ENCODE assay signal across 10 mouse cellular contexts in the genomic region with DNA sequence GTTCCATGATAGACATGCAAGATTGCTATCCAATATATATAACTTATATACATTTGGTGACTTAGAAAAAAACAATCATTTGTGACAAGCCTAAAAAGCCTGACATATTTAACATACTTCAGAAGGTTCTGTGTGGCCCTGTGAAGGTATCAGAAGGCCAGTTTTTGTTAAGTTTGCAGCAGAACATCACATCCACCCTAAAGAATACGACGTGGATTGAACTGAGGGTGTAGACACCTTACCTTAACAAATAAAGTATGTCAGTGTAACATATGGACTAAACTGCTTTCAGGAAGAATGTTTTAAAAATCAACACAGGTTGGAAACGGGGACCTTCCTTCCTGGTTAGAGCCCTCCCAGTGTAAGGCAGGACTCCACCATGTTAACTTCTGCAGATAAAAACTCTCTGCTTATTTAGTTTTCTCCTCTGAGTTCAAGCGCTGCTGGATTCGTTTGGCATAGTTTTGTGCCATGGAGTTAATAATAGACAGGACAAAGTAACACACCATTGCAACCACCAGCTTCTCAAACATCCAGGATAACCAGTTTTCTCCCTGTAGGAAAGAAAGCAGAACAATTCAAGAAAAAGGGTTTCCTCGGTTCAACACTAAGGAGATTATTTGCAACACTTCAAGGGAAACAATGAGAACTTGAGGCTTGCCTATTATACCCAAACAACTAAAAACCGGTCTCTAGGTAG. TPM values are rescaled to one million over a fixed set of nuclear protein-coding genes. Genes with fewer than 3 reads are reported as not detected.
DNase-seq lines count a peak whose midpoint lies in the region; ATAC-seq and TF ChIP-seq lines count a peak whose summit lies in the region.
"Had no signal": no experiment of that assay in that cellular context is flagged by ENCODE, and none has a peak within 500 bp of the region (broad histone marks: within the 10 kb centered on the region; RNA-seq: fewer than 3 reads in every experiment).

No protein-coding gene starts in this region.

- WGBS in heart, embryonic 15.5 days, result 35% methylated on average over 7 of the region's 7 CpGs
- 60% methylated on average over 7 of the region's 7 CpGs for WGBS in intestine, embryonic 14.5 days
- WGBS in midbrain, postnatal 0 days, result 58% methylated on average over 7 of the region's 7 CpGs

- no peaks in the 10 kb centered on the region for H3K27me3 ChIP-seq in heart, embryonic 15.5 days
- H3K27me3 ChIP-seq in megakaryocyte, embryonic 14.5 days (replicated peaks), result no peaks in the 10 kb centered on the region
- no peaks in the 10 kb centered on the region for H3K27me3 ChIP-seq in intestine, embryonic 14.5 days (replicated peaks; ENCODE audit: control insufficient read depth, insufficient read depth, low read length)
- no peaks in the 10 kb centered on the region for H3K27me3 ChIP-seq in midbrain, postnatal 0 days (ENCODE audit: insufficient read depth, low read length)
- H3K27me3 ChIP-seq: hindbrain, embryonic 13.5 days; neural tube, embryonic 12.5 days had no signal

- H3K4me1 ChIP-seq in heart, embryonic 15.5 days (replicated peaks), result peaks cover 41% of the 10 kb centered on the region
- peaks cover 58% of the 10 kb centered on the region for H3K4me1 ChIP-seq in megakaryocyte, embryonic 14.5 days
- H3K4me1 ChIP-seq in intestine, embryonic 14.5 days (replicated peaks; ENCODE audit: control insufficient read depth, insufficient read depth, low read length), result peaks cover 14% of the 10 kb centered on the region
- no peaks in the 10 kb centered on the region for H3K4me1 ChIP-seq in midbrain, postnatal 0 days (ENCODE audit: insufficient read depth, low read length)

- peak overlapping the region; percentile 60 for H3K9ac ChIP-seq in heart, embryonic 15.5 days
- peak overlapping the region; percentile 91 for H3K9ac ChIP-seq in intestine, embryonic 14.5 days (ENCODE audit: low read length)
- no peak overlapping the region for H3K9ac ChIP-seq in midbrain, postnatal 0 days (replicated peaks; ENCODE audit: low read length, poor library complexity, severe bottlenecking)
- H3K9ac ChIP-seq: hindbrain, embryonic 13.5 days; neural tube, embryonic 12.5 days had no signal

- H3K4me2 ChIP-seq in heart, embryonic 15.5 days, result peak overlapping the region; percentile 73
- peak overlapping the region; percentile 74 for H3K4me2 ChIP-seq in intestine, embryonic 14.5 days (ENCODE audit: low read length)
- H3K4me2 ChIP-seq in midbrain, postnatal 0 days (ENCODE audit: low read depth, low read length, poor library complexity, severe bottlenecking), result no peak overlapping the region
- H3K4me2 ChIP-seq: hindbrain, embryonic 13.5 days had no signal

- peak overlapping the region; percentile 71 for H3K4me3 ChIP-seq in heart, embryonic 15.5 days
- H3K4me3 ChIP-seq in megakaryocyte, embryonic 14.5 days (replicated peaks), result peak overlapping the region; percentile 93
- peak overlapping the region; percentile 53 for H3K4me3 ChIP-seq in intestine, embryonic 14.5 days (ENCODE audit: low read depth, low read length)
- H3K4me3 ChIP-seq in midbrain, postnatal 0 days (ENCODE audit: low read depth, low read length), result no peak overlapping the region
- H3K4me3 ChIP-seq: hindbrain, embryonic 13.5 days; neural tube, embryonic 12.5 days had no signal

- TF ChIP-seq CTCF in midbrain, postnatal 0 days (IDR thresholded peaks at IDR 0.05), result no peak

- H3K9me3 ChIP-seq in heart, embryonic 15.5 days (replicated peaks), result no peaks in the 10 kb centered on the region
- H3K9me3 ChIP-seq in megakaryocyte, embryonic 14.5 days, result no peaks in the 10 kb centered on the region
- H3K9me3 ChIP-seq in intestine, embryonic 14.5 days (ENCODE audit: control insufficient read depth, low read length), result no peaks in the 10 kb centered on the region
- H3K9me3 ChIP-seq in midbrain, postnatal 0 days (ENCODE audit: low read length), result no peaks in the 10 kb centered on the region
- H3K9me3 ChIP-seq: hindbrain, embryonic 13.5 days; neural tube, embryonic 12.5 days had no signal

- no peak for ATAC-seq in heart, embryonic 15.5 days (replicated peaks; ENCODE audit: insufficient number of reproducible peaks, insufficient read depth, low FRiP score, low read depth)
- ATAC-seq in megakaryocyte, adult 5-6 weeks (ENCODE audit: poor library complexity, severe bottlenecking), result no peak
- no peak for ATAC-seq in intestine, embryonic 14.5 days (replicated peaks; ENCODE audit: low FRiP score, low TSS enrichment, low read depth)
- no peak for ATAC-seq in frontal cortex, adult (ENCODE audit: low TSS enrichment)
- ATAC-seq in midbrain, postnatal 0 days (ENCODE audit: low FRiP score), result no peak

- no peak for DNase-seq in heart, postnatal 4 days
- DNase-seq in intestine, embryonic 14.5 days (ENCODE audit: low spot score), result no peak
- no peak for DNase-seq in cerebellum, adult 11-12 months
- DNase-seq in midbrain, postnatal 0 days (ENCODE audit: low spot score), result no peak

- no peaks in the 10 kb centered on the region for H3K36me3 ChIP-seq in heart, embryonic 15.5 days
- H3K36me3 ChIP-seq in megakaryocyte, embryonic 14.5 days (replicated peaks; ENCODE audit: low read length), result peaks cover 36% of the 10 kb centered on the region
- H3K36me3 ChIP-seq in intestine, embryonic 14.5 days (ENCODE audit: control insufficient read depth, insufficient read depth, low read length), result peaks cover 5% of the 10 kb centered on the region
- H3K36me3 ChIP-seq in midbrain, postnatal 0 days (ENCODE audit: insufficient read depth, low read length), result no peaks in the 10 kb centered on the region
- H3K36me3 ChIP-seq: neural tube, embryonic 12.5 days had no signal

- H3K27ac ChIP-seq in heart, embryonic 15.5 days, result peak overlapping the region; percentile 93
- peak overlapping the region; percentile 97 for H3K27ac ChIP-seq in intestine, embryonic 14.5 days (ENCODE audit: low read depth)
- H3K27ac ChIP-seq in midbrain, postnatal 0 days (ENCODE audit: low read depth, low read length), result no peak overlapping the region
- H3K27ac ChIP-seq: hindbrain, embryonic 13.5 days; neural tube, embryonic 12.5 days had no signal

RNA-seq across cellular contexts. Expression of a gene that starts 40.3 kb away (rescaled TPM):
- 11.7 and 13.1 TPM in 2 replicates for polyA plus RNA-seq in heart, embryonic 15.5 days (2015; fragmentation: Nextera tagmentation; extraction: Ambion mirVana)
- 1 to 10 TPM; 8.4 to 9.7 TPM for total RNA-seq in heart, postnatal 4 days (2021)
- 0.32 TPM in 1 of 2 replicates, not detected in the other for polyA plus RNA-seq in megakaryocyte, embryonic 14.5 days (2012; ENCODE audit: insufficient read depth, low replicate concordance)
- 7.8 and 9.6 TPM in 2 replicates for total RNA-seq in megakaryocyte, adult 5-6 weeks (2015)
- total RNA-seq in megakaryocyte, adult 5-6 weeks (2017), result 5.4 and 5.5 TPM in 2 replicates
- 9.9 and 10.6 TPM in 2 replicates for polyA plus RNA-seq in intestine, embryonic 14.5 days (2014; fragmentation: Nextera tagmentation; extraction: Ambion mirVana)
- 1.7 and 2.7 TPM in 2 replicates for total RNA-seq in midbrain, postnatal 0 days (2014; rRNA removed)
- polyA plus RNA-seq in midbrain, postnatal 0 days (2015; fragmentation: Nextera tagmentation; extraction: Ambion mirVana), result 4.5 and 5.0 TPM in 2 replicates

RNA-seq across cellular contexts. Expression of a gene that starts 40.4 kb away (rescaled TPM):
- 38.4 and 44.1 TPM in 2 replicates for polyA plus RNA-seq in heart, embryonic 15.5 days (2015; fragmentation: Nextera tagmentation; extraction: Ambion mirVana)
- total RNA-seq in heart, postnatal 4 days (2021), result 10 to 100 TPM; 27.7 to 28.8 TPM
- polyA plus RNA-seq in megakaryocyte, embryonic 14.5 days (2012; ENCODE audit: insufficient read depth, low replicate concordance), result 5.3 TPM in 1 of 2 replicates, not detected in the other
- 30.4 and 38.4 TPM in 2 replicates for total RNA-seq in megakaryocyte, adult 5-6 weeks (2015)
- 29.9 and 35.4 TPM in 2 replicates for total RNA-seq in megakaryocyte, adult 5-6 weeks (2017)
- polyA plus RNA-seq in intestine, embryonic 14.5 days (2014; fragmentation: Nextera tagmentation; extraction: Ambion mirVana), result 50.7 and 58.0 TPM in 2 replicates
- 35.6 and 47.9 TPM in 2 replicates for total RNA-seq in midbrain, postnatal 0 days (2014; rRNA removed)
- 53.7 and 59.6 TPM in 2 replicates for polyA plus RNA-seq in midbrain, postnatal 0 days (2015; fragmentation: Nextera tagmentation; extraction: Ambion mirVana)
